Mouse (Mus musculus) sigmoid colon, adult 10 weeks (tissue): Measurements from ENCODE around the gene Trappc5. TPM values are rescaled to one million over a fixed set of nuclear protein-coding genes. Genes with fewer than 3 reads are reported as not detected.

Experiments
- polyA plus RNA-seq: library from polyadenylated mRNA; stranded (reverse); fragments of 350-450 nt; fragmentation: Illumina TruSeq; extraction: RNeasy Lipid Tissue Mini Kit (QIAGEN cat#74804); gene quantifications from one replicate; pipeline ENCODE4 v1.2.3, GENCODE M21; 2014; ENCODE audit warnings: low read depth, low replicate concordance

Gene Trappc5
- polyA plus RNA-seq: 7.8 TPM

DNA sequence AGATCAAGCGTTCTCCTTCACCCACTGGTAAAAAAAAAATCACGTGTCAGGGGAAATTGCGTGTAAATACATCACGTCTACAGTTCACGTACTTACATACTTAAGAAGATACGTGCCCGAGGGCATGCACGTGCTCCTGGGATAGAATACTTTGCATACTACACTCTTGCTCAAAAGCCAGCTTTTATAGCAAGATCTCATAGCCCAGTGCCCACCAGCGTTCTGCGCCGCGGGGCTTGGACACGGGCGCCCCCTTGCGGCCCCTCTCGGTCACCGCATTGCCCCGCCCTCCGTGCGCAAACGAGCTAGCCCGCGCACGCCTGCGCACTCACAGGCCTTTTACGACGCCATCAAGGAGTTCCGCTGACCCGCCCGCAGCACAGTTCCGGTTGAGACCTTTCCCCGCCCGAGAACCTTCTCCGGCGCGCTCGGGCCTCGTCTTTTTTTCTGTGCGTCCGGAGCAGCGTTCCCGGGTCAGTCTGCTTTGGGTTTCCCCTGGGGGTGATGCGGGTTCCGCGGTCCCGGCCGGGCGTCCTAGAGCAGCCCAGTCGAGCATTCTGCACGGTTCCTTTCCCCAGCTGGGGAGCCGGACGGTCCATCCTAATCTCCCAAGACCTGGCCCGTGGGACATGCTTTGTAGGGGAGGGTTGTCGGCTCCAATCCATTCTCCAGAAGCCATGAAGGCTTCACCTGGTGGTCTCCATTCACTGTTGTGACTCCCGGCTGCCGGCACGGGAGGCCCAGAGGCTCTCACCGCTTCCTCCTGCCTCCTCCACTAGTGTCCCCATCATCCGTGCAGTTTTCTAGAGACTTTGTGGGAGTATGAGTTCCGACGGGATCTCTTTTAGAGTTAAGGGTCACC, at the start of gene Trappc5:
Trappc5 (plus strand) TSS at position 169 of the 862 bp plus-strand sequence.

DNA sequence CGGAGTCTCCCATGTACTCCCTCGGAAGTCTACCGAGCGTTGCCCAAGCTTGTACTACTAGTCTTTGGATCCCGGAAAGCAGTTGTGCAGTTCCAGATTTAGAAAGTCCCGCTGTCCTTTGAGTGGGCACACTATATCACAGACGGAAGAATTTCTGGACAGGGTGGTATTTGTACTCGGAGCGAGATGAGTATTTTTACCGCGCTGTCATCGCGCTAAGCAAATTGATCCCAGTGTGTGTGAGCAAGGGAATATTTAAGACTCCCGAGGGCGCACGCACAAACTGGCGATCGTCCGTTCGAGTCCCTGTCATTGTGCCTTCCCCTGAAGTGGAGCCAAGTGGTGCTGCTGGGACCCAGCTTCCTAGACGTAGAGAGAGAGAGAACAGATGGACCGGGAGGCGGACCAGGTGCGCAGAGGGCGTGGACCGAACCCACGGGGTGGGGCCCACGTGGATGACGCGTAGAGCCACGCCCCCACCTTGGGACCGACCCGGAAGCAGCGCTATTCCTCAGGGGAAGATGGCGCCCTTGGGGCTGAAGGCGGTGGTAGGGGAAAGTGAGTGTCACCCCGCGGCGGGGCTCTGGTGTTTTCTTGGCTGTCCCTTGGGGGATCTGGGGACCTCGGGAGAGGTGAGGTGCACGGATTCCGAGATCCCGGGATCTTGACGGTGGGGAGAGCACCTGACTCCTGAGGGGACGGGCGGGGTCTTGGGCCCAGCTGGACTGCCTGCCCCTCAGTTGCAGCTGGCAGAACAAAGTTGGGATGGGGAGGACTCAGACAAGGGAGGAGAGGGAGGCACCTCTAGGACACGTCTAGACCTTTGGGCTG, 45.2 kb upstream of the Trappc5 start, which contains the start of gene Stxbp2:
Stxbp2 (plus strand) TSS at position 309 of the 831 bp plus-strand sequence.

DNA sequence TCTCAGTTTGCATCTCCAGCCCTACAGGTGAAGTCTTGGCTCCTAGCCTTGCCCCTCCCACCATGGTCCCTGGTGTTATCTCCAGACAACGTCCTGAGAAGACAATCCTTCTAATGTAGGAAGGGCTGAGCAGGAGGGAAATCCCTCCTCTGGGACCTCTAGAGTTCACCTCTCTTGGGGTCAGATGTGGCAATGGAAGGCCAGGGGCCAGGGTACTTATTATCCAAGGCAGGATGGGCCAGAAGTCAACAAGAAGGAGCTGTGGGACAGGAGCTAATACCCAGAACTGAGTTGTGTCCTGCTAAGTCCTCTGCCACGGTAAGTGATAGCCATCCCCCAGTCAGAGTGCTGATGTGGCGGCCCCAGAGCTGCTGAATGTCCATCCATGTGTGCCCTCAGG, 20.6 kb upstream of the Trappc5 start, which contains the start of gene Retn:
Retn (plus strand) TSS at position 245 of the 400 bp plus-strand sequence.

DNA sequence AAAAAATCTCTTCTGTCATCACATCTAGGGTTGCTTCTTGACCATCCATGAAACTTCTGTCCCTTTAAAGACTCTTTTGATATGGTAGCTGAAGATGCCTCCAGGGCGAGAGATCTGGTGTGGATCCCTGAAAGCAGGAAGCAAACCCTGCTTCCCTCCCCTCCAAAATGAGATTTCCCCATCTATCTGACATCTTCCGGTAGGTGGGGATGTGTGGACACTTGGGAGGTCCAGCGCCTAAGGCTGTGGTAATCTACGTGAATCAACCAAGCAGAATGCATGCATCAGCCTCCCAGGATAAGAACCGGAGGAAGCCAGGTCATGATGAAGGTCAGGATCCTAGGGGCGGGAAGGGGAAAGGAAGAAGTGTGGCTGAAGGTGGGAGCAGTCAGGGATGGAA, 10.6 kb upstream of the Trappc5 start, which contains the start of gene Mcemp1:
Mcemp1 (plus strand) TSS at position 248 of the 400 bp plus-strand sequence.

DNA sequence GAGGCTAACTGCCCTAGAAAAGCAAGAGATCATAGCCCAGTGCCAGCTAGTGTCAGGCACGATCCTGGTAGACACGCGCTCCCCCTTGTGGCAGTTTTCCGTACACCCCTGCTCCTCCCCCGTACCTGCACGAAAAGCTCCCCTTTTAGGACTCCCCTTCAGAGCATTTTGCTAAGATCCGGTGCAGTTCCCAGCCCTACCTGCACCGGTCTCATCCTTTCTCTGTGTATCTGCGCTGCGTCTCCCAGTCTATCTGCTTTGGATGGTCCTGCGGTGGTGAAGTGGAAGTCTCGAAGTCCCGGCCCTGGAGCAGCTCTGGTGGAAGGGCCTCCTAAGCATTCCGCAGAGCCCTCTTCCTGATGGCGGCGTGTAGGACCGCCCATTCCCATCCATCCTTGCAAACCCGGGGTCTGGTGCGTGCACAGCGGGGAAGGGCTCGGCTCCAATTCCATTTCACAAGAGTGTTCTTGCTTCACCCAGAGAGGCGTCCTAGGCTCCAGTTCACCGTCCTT, 4.1 kb upstream of the Trappc5 start, which contains the start of gene Fcor:
Fcor (minus strand) TSS at position 383 of the 512 bp plus-strand sequence.

DNA sequence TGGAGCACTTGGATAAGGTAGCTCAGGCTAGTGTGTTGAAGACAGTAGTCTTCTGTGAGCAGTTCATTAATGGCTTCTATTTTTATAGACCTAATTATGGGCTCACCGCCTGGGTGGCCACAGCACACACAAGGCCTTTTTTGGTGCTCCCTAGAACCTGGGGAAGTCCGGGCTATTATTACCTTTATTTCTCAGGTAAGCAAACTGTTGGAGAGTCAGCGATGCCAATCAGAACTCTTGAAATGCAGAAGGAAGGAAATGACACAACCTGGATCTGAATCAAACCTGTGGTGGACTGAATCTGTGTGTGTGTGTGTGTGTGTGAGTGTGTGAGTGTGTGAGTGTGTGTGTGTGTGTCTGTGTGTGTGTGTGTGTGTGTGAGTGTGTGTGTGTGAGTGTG, 18.0 kb downstream of the Trappc5 start, which contains the start of gene Fcer2a:
Fcer2a (minus strand) TSS at position 55 of the 400 bp plus-strand sequence.

DNA sequence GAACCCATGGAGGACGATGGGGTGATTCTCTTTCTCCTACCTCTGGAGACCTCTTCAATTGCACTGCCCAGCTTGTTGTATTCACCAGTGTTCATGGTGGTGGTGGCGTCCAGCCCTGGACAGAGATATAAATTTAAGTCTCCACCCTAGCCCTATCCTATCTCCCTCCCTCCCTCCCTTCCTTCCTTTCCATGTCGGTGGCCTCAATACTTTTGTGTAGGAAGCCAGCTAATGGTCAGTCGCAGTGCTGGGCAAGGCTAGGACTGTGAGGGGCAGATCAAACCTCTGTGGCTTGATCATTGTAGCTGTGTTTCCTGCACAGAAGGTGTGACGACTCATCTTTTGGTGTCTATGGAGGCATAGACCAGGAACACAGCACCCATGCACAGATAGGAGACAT, 44.5 kb downstream of the Trappc5 start, which contains the start of gene Clec4g:
Clec4g (minus strand) TSS at position 101 of the 400 bp plus-strand sequence.

Other genes starting within 250 kb of the Trappc5 start
- 0.85 TPM for gene Pex11g, start 208.6 kb upstream of the Trappc5 start, polyA plus RNA-seq
- not detected for gene Tex45, start 205.4 kb upstream of the Trappc5 start, polyA plus RNA-seq
- 2.6 TPM for gene Zfp358, start 183.2 kb upstream of the Trappc5 start, polyA plus RNA-seq
- gene Mcoln1, start 175.8 kb upstream of the Trappc5 start, polyA plus RNA-seq: 27.1 TPM
- gene Pnpla6, start 160.9 kb upstream of the Trappc5 start, polyA plus RNA-seq: 17.3 TPM
- gene C330021F23Rik, start 108.3 kb upstream of the Trappc5 start, polyA plus RNA-seq: 2.2 TPM
- 6.7 TPM for gene Camsap3, start 89.0 kb upstream of the Trappc5 start, polyA plus RNA-seq
- 0.50 TPM for gene Xab2, start 55.0 kb upstream of the Trappc5 start, polyA plus RNA-seq
- 17.8 TPM for gene Pet100, start 54.8 kb upstream of the Trappc5 start, polyA plus RNA-seq
- gene Pcp2, start 50.8 kb upstream of the Trappc5 start, polyA plus RNA-seq: not detected
- 69.0 TPM for gene Stxbp2, start 45.3 kb upstream of the Trappc5 start, polyA plus RNA-seq
- gene Retn, start 20.5 kb upstream of the Trappc5 start, polyA plus RNA-seq: 7.4 TPM
- 0.60 TPM for gene Mcemp1, start 10.5 kb upstream of the Trappc5 start, polyA plus RNA-seq
- gene Fcor, start 3.9 kb upstream of the Trappc5 start, polyA plus RNA-seq: not detected
- 5.3 TPM for gene Fcer2a, start 17.9 kb downstream of the Trappc5 start, polyA plus RNA-seq
- gene Clec4g, start 44.4 kb downstream of the Trappc5 start, polyA plus RNA-seq: not detected
- 4.4 TPM for gene Cd209a, start 72.7 kb downstream of the Trappc5 start, polyA plus RNA-seq
- 0.47 TPM for gene Cd209e, start 178.0 kb downstream of the Trappc5 start, polyA plus RNA-seq
- not detected for gene Cd209d, start 202.3 kb downstream of the Trappc5 start, polyA plus RNA-seq